Mouse (Mus musculus) spleen, adult 18-20 months (tissue): ENCODE results near the gene Glg1.

Experiments
- DNase-seq, 2 experiments: peaks; one replicate each; pipeline ENCODE4 v3.0.0; 2022; ENCODE audit warnings: mixed read lengths in 2 of 2

Glg1 gene

GRCm38 (mm10) chr8:111130756-111131155 is 128.3 kb downstream of the Glg1 start:
- no peak for DNase-seq

- DNase-seq, result no peak
Measured at GRCm38 (mm10) chr8:111119481-111119880, 139.5 kb downstream of the Glg1 start.

- no peak for DNase-seq
Measured at GRCm38 (mm10) chr8:111114891-111115290, 144.1 kb downstream of the Glg1 start.
